Mouse (Mus musculus): ENCODE measurements at regions not wholly inside any gene's neighbourhood (a gene's known extent, or its start where the extent isn't known, plus 50 kb on each side); places are given as distances from the start of the nearest gene placed in this dataset.

DNA sequence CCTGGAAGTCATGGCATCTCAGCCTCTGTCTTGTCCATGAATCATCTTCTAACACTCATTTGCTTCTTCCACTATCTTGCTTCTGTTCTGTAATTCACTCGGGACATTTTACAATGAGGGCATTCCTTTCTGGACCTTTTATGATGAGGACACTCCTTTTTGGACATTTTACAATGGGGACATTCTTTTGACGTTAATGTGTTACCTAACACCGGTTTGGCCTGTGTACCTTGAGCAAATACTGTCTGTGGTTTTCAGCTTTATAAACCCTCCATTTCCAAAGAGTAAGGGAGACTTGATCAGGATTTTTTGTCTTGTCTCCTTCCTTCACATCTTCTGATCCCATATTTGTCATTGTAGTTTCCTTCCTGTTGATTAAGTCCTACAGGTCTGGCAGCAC, 1262.3 kb upstream of the Cdh8 start:
- DNase-seq (ENCODE audit: low spot score) (no peak), ATAC-seq (no peak)
- 92% methylated on average over 3 of the region's 3 CpGs for WGBS
- Histone ChIP-seq H3K4me1 (ENCODE audit: control insufficient read depth, insufficient read depth, low read length) (no peaks in the 10 kb centered on the region), H3K4me3 (ENCODE audit: low read depth, low read length) (no peak overlapping the region), H3K27me3 (replicated peaks; ENCODE audit: control insufficient read depth, insufficient read depth, low read length) (no peaks in the 10 kb centered on the region), H3K9me3 (replicated peaks; ENCODE audit: control insufficient read depth, low read length) (no peaks in the 10 kb centered on the region), H3K27ac (ENCODE audit: low read depth, low read length) (no peak overlapping the region), H3K4me2 (ENCODE audit: low read length) (no peak overlapping the region), H3K36me3 (ENCODE audit: control insufficient read depth, insufficient read depth, low read length) (no peaks in the 10 kb centered on the region), H3K9ac (ENCODE audit: low read length) (no peak overlapping the region)
